Mouse (Mus musculus) liver, postnatal 0 days (tissue): ENCODE results near the gene Dcun1d4. TPM values are rescaled to one million over a fixed set of nuclear protein-coding genes. Genes with fewer than 3 reads are reported as not detected.
"Not testable (repeated sequence)": the region's sequence is repeated elsewhere in the genome, so short reads cannot be mapped to it uniquely, and the experiment has no call there.

Source experiments
- ATAC-seq: fragments of 200-750 bp; cut with Nextera tagmentation; 2 replicates; pipeline ENCODE4 v1.8.0; 2017; ENCODE audit warnings: mild to moderate bottlenecking, moderate library complexity
- DNase-seq: peaks from one replicate; pipeline ENCODE4 v3.0.0-alpha.2; 2016
- H3K27ac ChIP-seq: fragments of 300-500 bp; sonication (generic); 2 replicates; pipeline ENCODE4 v1.5.1; 2014; ENCODE audit warnings: antibody characterized with exemption, moderate library complexity, mild to moderate bottlenecking, low read depth
- H3K27me3 ChIP-seq: fragments of 300-500 bp; sonication (generic); 2 replicates; pipeline ENCODE4 v1.6.1; 2014; ENCODE audit warnings: low read length, control low read depth, mixed read lengths; ENCODE audit not compliant: insufficient read depth
- H3K36me3 ChIP-seq: fragments of 300-500 bp; sonication (generic); replicated peaks from 2 replicates; pipeline ENCODE4 v1.6.1; 2014; ENCODE audit warnings: mild to moderate bottlenecking, control low read depth, low read length, moderate library complexity, mixed read lengths; ENCODE audit not compliant: insufficient read depth
- H3K4me1 ChIP-seq: fragments of 300-500 bp; sonication (generic); 2 replicates; pipeline ENCODE4 v1.6.1; 2014; ENCODE audit warnings: antibody characterized with exemption, mild to moderate bottlenecking, control low read depth; ENCODE audit not compliant: insufficient read depth
- H3K4me2 ChIP-seq: fragments of 300-500 bp; sonication (generic); 2 replicates; pipeline ENCODE4 v1.6.1; 2014; ENCODE audit warnings: low read depth, mild to moderate bottlenecking, low read length, moderate library complexity, mixed read lengths
- H3K4me3 ChIP-seq: fragments of 300-500 bp; sonication (generic); 2 replicates; pipeline ENCODE4 v1.5.1; 2014; ENCODE audit warnings: low read depth, low read length
- H3K9ac ChIP-seq: fragments of 300-500 bp; sonication (generic); replicated peaks from 2 replicates; pipeline ENCODE4 v1.6.1; 2014; ENCODE audit warnings: mild to moderate bottlenecking, moderate library complexity
- H3K9me3 ChIP-seq: fragments of 300-500 bp; sonication (generic); 2 replicates; pipeline ENCODE4 v1.6.1; 2016; ENCODE audit warnings: mild to moderate bottlenecking, control low read depth, low read length, mixed read lengths
- CTCF ChIP-seq: sonication (generic); IDR thresholded peaks from 2 replicates; pipeline ENCODE4 v1.5.1; 2016; ENCODE audit warnings: antibody characterized with exemption, low read depth
- EP300 ChIP-seq: IDR thresholded peaks from 2 replicates; pipeline ENCODE4 v1.6.1; 2016; ENCODE audit warnings: antibody characterized with exemption, low read depth, mild to moderate bottlenecking
- WGBS: fragments of 180-500 bp; shearing (Covaris S2); extraction: QIAGEN DNeasy Blood & Tissue Kit; methylation state at CpG from one replicate; pipeline ENCODE4 v1.1.7; 2014; ENCODE audit not compliant: insufficient replicate concordance; 5-methylcytosine and 5-hydroxymethylcytosine counted together
- polyA plus RNA-seq: library from polyadenylated mRNA; unstranded; fragments of >200 nt; fragmentation: Nextera tagmentation; extraction: Ambion mirVana; gene quantifications from 2 replicates; pipeline ENCODE4 v1.2.1, GENCODE M21; 2015

Gene Dcun1d4
- polyA plus RNA-seq, 1 experiment from 2014 or later: 4.1 TPM

- ATAC-seq (no peak), DNase-seq (no peak)
- WGBS: 65% methylated on average over 2 of the region's 2 CpGs
- H3K9ac ChIP-seq: no peak overlapping the region
- no peaks in the 10 kb centered on the region for H3K36me3 ChIP-seq
- no peak overlapping the region for H3K4me3 ChIP-seq
- no peak overlapping the region for H3K4me2 ChIP-seq
- no peak for TF ChIP-seq CTCF
- no peak for TF ChIP-seq EP300
- no peaks in the 10 kb centered on the region for H3K4me1 ChIP-seq
- H3K27ac ChIP-seq: no peak overlapping the region
- H3K9me3 ChIP-seq: no peaks in the 10 kb centered on the region
- H3K27me3 ChIP-seq: no peaks in the 10 kb centered on the region
Measured at GRCm38 (mm10) chr5:73454502-73455306, 26.1 kb upstream of the Dcun1d4 start.

DNA sequence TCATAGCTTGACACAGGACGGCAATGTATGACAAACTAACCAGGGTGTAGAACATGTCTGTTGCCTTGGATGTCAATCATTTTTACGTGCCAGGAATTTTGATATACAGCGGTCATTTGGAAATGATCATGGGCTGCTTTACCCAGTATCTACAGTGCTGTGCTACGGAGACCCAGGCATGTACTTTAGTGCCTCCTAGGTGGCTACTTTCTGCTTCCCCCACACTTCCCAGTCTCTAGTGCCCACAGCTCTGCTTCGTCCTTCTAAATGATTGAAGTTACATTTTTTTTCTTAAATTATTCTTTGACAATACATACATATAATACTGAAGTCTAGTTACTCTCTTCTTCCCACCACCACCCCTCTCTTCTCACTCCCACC lies 25.5 kb upstream of the Dcun1d4 start:
- H3K27me3 ChIP-seq: no peaks in the 10 kb centered on the region
- no peak overlapping the region for H3K4me2 ChIP-seq
- H3K9ac ChIP-seq: no peak overlapping the region
- H3K4me3 ChIP-seq: no peak overlapping the region
- H3K36me3 ChIP-seq: no peaks in the 10 kb centered on the region
- WGBS: 78% methylated on average over 5 of the region's 5 CpGs
- H3K27ac ChIP-seq: no peak overlapping the region
- no peak for TF ChIP-seq CTCF
- TF ChIP-seq EP300: no peak
- no peaks in the 10 kb centered on the region for H3K4me1 ChIP-seq
- DNase-seq: no peak
- no peak for ATAC-seq
- H3K9me3 ChIP-seq: no peaks in the 10 kb centered on the region

DNA sequence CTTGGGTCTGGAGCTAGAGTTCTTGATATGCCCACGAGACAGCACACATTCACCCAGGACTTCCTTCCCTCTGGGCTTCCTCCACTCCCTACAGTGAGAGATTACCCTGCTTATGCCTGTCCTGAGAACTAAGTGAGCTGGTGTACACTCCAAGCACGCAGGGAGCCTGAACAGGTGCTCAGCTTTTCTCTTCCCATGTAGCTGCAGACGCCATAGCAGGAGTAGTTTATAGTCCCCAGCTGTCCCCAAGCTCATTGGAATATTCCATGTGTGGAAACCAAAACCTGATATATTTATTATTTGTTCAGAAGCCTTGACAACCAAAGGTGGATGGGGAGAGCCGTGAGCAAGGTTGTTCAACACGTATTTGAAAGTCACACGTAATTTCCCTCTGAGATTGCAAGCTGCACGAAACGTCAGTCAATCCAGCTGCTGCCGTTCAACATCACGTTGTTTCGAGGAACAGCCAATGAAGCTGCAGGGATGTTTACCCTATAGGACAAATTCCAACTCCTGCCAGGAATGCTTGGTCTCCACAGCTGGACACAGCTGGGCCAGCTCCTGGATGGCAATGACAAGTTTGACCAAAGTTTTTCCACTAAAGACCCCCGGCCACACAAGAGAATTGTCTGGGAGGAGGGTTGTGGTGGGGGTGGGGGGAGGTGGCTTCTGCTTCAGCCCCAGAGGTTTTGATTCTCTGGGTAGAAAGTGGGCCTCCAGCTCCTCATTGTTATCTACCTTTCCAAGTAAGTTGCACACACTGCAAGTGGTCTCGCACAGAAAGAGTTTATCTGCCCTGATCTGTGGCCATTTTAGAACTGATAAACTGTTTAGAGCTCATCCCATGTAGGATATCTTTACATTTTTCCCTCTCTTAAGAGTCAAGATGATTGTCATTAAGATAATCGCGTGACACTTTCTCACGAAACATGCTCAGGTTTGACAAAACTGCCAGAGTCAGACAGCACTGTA lies 12.1 kb upstream of the Dcun1d4 start:
- no peak overlapping the region for H3K9ac ChIP-seq
- H3K27me3 ChIP-seq: no peaks in the 10 kb centered on the region
- no peaks in the 10 kb centered on the region for H3K36me3 ChIP-seq
- DNase-seq: no peak
- 68% methylated on average over 16 of the region's 16 CpGs for WGBS
- TF ChIP-seq EP300: no peak
- no peak for TF ChIP-seq CTCF
- H3K4me2 ChIP-seq: no peak overlapping the region
- no peak overlapping the region for H3K4me3 ChIP-seq
- no peak overlapping the region for H3K27ac ChIP-seq
- no peaks in the 10 kb centered on the region for H3K9me3 ChIP-seq
- H3K4me1 ChIP-seq: no peaks in the 10 kb centered on the region
- no peak for ATAC-seq

DNA sequence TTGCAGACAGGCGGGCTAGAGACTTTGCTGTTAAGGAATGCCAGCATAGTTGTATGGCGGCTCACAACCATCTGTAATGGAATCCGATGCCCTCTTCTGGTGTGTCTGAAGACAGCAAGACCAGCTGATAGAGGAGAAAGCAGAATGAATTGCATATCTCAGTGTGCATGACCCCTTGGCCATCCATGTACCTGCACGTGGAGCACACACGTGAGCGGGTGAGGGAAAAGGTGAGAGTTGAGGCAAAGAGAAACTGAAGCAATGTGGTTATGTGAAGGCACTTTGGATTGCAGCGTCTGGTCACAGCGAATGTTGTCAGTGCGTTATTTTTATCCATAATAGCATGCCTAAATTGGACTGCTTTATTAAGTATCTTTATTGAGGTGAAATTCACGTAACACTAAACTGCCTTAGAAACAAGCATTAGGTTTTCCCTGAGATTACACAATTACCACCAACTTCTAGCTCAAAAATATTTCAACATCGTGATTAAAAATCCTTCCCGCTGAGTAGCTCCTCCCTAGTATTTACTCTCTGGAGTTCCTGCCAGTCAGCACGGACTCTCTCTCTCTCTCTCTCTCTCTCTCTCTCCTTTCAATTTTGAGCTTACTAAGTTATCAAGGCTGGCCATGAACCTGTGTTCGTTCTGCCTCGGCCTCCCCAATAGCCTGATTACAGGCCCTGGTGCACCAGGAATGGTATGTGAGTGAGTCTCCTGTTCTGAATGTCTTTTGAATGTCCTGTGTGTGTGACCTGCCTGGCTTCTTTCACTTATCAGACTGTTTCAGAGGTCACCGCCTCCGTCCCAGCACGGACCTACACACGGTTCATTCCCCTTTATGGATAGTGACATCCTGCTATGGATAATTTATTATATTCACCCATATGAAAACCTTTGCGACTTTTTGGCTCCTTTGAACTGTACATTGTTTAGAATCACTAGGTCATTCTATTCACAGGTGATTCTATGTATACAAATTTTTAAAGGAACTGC lies 6.1 kb upstream of the Dcun1d4 start:
- ATAC-seq (peak; percentile 79), DNase-seq (peak; percentile 14)
- Histone ChIP-seq H3K27me3 (no peaks in the 10 kb centered on the region), H3K4me1 (no peaks in the 10 kb centered on the region), H3K36me3 (no peaks in the 10 kb centered on the region), H3K9me3 (no peaks in the 10 kb centered on the region), H3K4me2 (no peak overlapping the region), H3K4me3 (no peak overlapping the region), H3K9ac (no peak overlapping the region), H3K27ac (peak overlapping the region; percentile 45; the same call in 1 of the 2 replicates)
- WGBS: 73% methylated on average over 20 of the region's 20 CpGs
- TF ChIP-seq EP300 (no peak), CTCF (no peak)

DNA sequence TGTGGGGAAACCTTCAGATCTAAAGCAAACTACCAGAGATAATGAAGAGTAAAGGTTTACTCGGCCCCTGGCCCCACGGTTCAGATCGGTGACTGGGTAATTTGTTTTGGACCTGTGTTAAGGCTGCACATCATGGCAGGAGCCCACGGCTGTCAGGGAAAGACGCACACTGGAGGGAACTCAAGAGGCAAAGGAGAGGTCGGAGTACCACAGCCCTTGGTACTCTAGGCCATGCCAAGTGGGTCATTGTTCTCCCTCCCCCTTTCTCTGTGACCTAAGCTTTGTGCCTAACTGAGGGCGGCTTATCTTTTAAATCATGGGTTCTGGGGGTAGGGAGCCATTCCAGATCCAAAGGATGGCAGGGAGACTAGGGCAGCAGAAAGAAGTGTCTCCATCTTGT lies 601 bp downstream of the Dcun1d4 start:
- H3K36me3 ChIP-seq: no peaks in the 10 kb centered on the region
- 81% methylated on average over 7 of the region's 7 CpGs for WGBS
- no peak overlapping the region for H3K4me2 ChIP-seq
- DNase-seq: no peak
- no peak overlapping the region for H3K27ac ChIP-seq
- H3K9ac ChIP-seq: no peak overlapping the region
- no peak for ATAC-seq
- H3K4me1 ChIP-seq: no peaks in the 10 kb centered on the region
- H3K4me3 ChIP-seq: no peak overlapping the region
- no peaks in the 10 kb centered on the region for H3K9me3 ChIP-seq
- no peaks in the 10 kb centered on the region for H3K27me3 ChIP-seq
- TF ChIP-seq EP300 (no peak), CTCF (no peak)

DNA sequence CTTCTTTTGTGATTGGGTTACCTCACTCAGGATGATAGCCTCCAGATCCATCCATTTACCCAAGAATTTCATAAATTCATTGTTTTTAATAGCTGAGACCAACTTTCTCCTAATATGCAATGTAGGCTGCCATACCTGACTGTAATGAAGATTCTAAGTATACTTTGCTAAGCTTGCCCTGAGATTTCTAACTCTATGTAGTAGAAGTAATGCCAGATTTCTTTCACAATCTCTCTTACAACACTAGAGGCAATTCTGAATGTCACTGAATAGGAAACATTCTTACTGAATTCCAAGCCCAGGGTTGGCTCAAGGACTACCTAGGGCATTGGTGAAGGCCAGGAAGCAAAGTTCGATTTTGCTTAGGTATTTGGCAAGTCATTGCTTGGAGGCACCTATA lies 1.6 kb downstream of the Dcun1d4 start:
- H3K4me3 ChIP-seq, H3K9ac ChIP-seq, H3K27ac ChIP-seq, H3K36me3 ChIP-seq, H3K9me3 ChIP-seq, H3K4me2 ChIP-seq, DNase-seq, H3K4me1 ChIP-seq, ATAC-seq, H3K27me3 ChIP-seq: not testable (repeated sequence)
- 60% methylated on average over 1 of the region's 1 CpGs for WGBS
